Mouse (Mus musculus): ENCODE results near the gene 1700003E16Rik.

DNA sequence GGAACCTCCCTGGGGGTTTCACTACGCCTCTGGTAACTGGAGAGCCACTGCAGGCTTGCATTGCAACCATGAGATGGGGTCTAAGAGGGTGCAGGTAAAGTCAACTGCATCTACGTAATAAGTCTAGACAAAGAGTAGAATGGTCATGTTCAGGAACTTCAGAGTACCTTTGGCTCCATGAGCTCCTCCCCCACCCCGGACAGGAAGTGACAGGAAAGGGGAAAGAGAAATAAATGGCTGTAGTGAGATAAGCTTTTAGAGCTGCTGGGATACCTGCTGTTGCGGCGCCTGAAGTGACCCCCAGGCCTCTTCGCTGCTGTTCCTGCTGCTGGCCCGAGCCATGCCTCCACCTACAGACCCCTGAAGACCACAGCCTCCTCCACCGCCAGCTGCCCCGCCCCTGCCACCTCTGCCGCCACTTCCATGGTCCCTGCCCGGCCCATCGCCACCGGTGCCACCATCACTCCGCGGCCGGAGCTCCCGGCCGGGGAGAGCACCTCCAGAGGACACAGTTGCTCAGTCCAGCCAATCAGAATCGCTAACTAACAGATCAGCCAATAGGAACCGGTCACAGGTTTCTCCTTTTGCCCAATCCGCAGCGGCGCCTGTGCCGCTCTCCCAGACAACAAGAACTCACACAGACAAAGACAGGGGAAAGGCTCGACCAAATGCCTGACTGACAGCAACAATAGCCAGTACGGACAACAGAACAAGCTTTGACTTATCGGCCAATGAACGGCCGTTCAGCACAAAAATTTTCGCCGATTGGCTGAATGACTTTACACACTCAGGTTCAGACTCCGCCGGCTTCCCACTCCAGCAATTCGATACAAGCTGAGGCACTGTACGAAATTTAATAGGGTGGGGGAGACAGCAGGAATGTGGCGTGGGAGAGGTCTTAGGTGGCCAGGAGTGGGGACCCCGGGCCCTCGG, 35.0 kb upstream of the 1700003E16Rik start, which contains the start of gene Wbp1:
- peak; percentile 13; the same call in 1 of the 2 replicates for TF ChIP-seq CTCF (IDR thresholded peaks at IDR 0.05)
- TF ChIP-seq EP300 (IDR thresholded peaks at IDR 0.05) = peak; percentile 48; the same call in 1 of the 2 replicates

Data from lung, postnatal 0 days (tissue).